Mouse (Mus musculus): ENCODE data around the gene Ccdc106. TPM values are rescaled to one million over a fixed set of nuclear protein-coding genes. Genes with fewer than 3 reads are reported as not detected.

Gene Ccdc106
- total and polyA plus RNA-seq, 3 experiments: 0.52 to 0.81 TPM; not detected in 1

DNA sequence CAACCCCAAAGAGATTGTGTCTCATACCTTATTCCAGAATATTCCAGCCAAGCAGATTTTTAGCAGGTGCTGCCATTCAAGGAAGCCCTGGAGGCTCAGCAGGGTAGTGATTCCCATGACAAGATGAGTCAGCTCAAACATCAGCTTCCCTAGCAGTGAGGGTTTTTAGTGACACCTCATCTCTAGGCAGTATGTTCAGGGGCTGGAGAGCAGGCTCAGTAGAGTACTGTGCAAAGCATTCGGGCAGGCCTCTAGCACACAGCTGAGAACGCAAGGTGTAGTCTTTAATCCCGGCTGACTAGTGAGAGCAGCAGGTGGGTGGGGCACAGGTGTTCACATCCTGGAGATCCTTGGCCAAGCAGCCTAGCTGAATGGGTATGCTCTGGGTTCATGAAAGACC is 79.4 kb downstream of the Ccdc106 start:
- H3K27me3 ChIP-seq (replicated peaks): no peaks in the 10 kb centered on the region
- no peaks in the 10 kb centered on the region for H3K9me3 ChIP-seq (replicated peaks; ENCODE audit: low read length)
- H3K27ac ChIP-seq (ENCODE audit: insufficient read depth, low read depth): peak overlapping the region; percentile 40
- H3K4me2 ChIP-seq (ENCODE audit: insufficient read depth, low read depth, poor library complexity, severe bottlenecking): no peak overlapping the region
- TF ChIP-seq NRF1 (IDR thresholded peaks at IDR 0.05; ENCODE audit: low read depth, low read length) (no peak), ZC3H11A (IDR thresholded peaks at IDR 0.05; ENCODE audit: low read depth, low read length) (no peak), HCFC1 (IDR thresholded peaks at IDR 0.05; ENCODE audit: low read depth, low read length) (no peak), USF2 (conservative IDR thresholded peaks at IDR 0.05; ENCODE audit: low read depth, low read length) (no peak), EP300 (IDR thresholded peaks at IDR 0.05; ENCODE audit: low read length) (no peak), CTCF (conservative IDR thresholded peaks at IDR 0.05 in 1 of 2, IDR thresholded peaks at IDR 0.05 in 1 of 2; ENCODE audit: low read depth in 2 of 2, low read length in 2 of 2) (no peak), ZMIZ1 (IDR thresholded peaks at IDR 0.05; ENCODE audit: low read depth, low read length) (no peak), ETS1 (conservative IDR thresholded peaks at IDR 0.05; ENCODE audit: low read depth, low read length) (no peak), RAD21 (IDR thresholded peaks at IDR 0.05; ENCODE audit: low read depth, low read length) (no peak), ELF1 (IDR thresholded peaks at IDR 0.05; ENCODE audit: low read depth, low read length) (no peak), TBP (conservative IDR thresholded peaks at IDR 0.05; ENCODE audit: low read depth, low read length) (no peak), CHD1 (IDR thresholded peaks at IDR 0.05; ENCODE audit: low read depth, low read length) (no peak)
- peaks cover 43 to 55% of the 10 kb centered on the region in 2 experiments for H3K36me3 ChIP-seq (replicated peaks in 1 of 2; ENCODE audit: control insufficient read depth in 1 of 2, insufficient read depth in 1 of 2, low read length in 1 of 2)
- peaks cover 11 to 40% of the 10 kb centered on the region in 2 experiments for H3K4me1 ChIP-seq (ENCODE audit: control insufficient read depth in 1 of 2, insufficient read depth in 2 of 2)
- dilution Hi-C loops (cut with MboI; ENCODE audit: extremely low pct_ligation_motif_present, extremely low pct_unique_long_range_greater_than_20kb, low sequenced_read_pairs) (no loop called here), in situ Hi-C loops (cut with MboI; ENCODE audit: low pct_ligation_motif_present, low pct_unique_long_range_greater_than_20kb, low sequenced_read_pairs) (no loop called here)
- H3K79me2 ChIP-seq (replicated peaks; ENCODE audit: control insufficient read depth, extremely low read depth, insufficient read depth, poor library complexity, severe bottlenecking): no peaks in the 10 kb centered on the region
- no peak overlapping the region for H3K9ac ChIP-seq (ENCODE audit: insufficient read depth, low read depth)
- no peak for DNase-seq (ENCODE audit: extremely low read depth)
- H3K4me3 ChIP-seq (replicated peaks in 1 of 3; ENCODE audit: low read depth in 2 of 3, low read length in 2 of 3, poor library complexity in 1 of 3): no peak overlapping the region

DNA sequence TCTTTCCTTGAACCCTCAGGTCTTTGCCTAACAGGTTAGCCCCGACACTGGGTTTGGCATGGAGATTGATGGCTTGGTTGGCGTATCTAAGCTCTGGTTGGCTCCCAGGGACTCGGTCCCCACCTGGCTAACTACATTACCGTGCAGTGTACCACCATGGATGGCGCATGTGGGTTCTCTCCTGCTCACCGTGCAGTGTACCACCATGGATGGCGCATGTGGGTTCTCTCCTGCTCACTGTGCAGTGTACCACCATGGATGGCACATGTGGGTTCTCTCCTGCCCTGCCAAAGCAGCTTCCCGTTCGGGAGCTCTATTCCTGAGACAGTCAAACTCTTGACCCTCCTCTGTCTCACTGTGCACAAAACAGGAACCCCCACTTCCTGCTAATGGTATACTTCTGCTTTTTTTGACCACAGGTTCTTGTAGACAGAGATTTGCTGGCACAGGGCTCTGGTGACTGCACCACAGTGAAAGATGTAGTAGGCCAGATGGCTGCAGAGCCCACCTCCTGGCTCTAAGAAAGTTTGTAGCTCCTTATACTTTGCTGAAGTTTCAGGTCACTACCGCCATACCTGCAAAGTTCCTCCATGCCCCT is 80.8 kb downstream of the Ccdc106 start:
- Histone ChIP-seq H3K9ac (ENCODE audit: insufficient read depth, low read depth) (no peak overlapping the region; the same call in 1 of the 2 replicates), H3K79me2 (replicated peaks; ENCODE audit: control insufficient read depth, extremely low read depth, insufficient read depth, poor library complexity, severe bottlenecking) (no peaks in the 10 kb centered on the region), H3K9me3 (replicated peaks; ENCODE audit: low read length) (no peaks in the 10 kb centered on the region), H3K4me3 (replicated peaks in 1 of 3; ENCODE audit: low read depth in 2 of 3, low read length in 2 of 3, poor library complexity in 1 of 3) (no peak overlapping the region), H3K27ac (ENCODE audit: insufficient read depth, low read depth) (peak overlapping the region; percentile 82), H3K27me3 (replicated peaks) (no peaks in the 10 kb centered on the region), H3K36me3 (replicated peaks in 1 of 2; ENCODE audit: control insufficient read depth in 1 of 2, insufficient read depth in 1 of 2, low read length in 1 of 2) (peaks cover 30 to 42% of the 10 kb centered on the region in 2 experiments), H3K4me2 (ENCODE audit: insufficient read depth, low read depth, poor library complexity, severe bottlenecking) (peak overlapping the region; percentile 85), H3K4me1 (ENCODE audit: control insufficient read depth in 1 of 2, insufficient read depth in 2 of 2) (peaks cover 11 to 40% of the 10 kb centered on the region in 2 experiments)
- in situ Hi-C loops (cut with MboI; ENCODE audit: low pct_ligation_motif_present, low pct_unique_long_range_greater_than_20kb, low sequenced_read_pairs) (no loop called here), dilution Hi-C loops (cut with MboI; ENCODE audit: extremely low pct_ligation_motif_present, extremely low pct_unique_long_range_greater_than_20kb, low sequenced_read_pairs) (no loop called here)
- DNase-seq (ENCODE audit: extremely low read depth): peak; percentile 91
- TF ChIP-seq UBTF (IDR thresholded peaks at IDR 0.05; ENCODE audit: low read depth, low read length): no peak
- TF ChIP-seq JUND (conservative IDR thresholded peaks at IDR 0.05; ENCODE audit: low read depth, low read length): no peak
- peak; percentile 91 for TF ChIP-seq MAZ (IDR thresholded peaks at IDR 0.05; ENCODE audit: low read depth, low read length)
- TF ChIP-seq NELFE (IDR thresholded peaks at IDR 0.05; ENCODE audit: low read depth, low read length): no peak
- TF ChIP-seq HCFC1 (IDR thresholded peaks at IDR 0.05; ENCODE audit: low read depth, low read length): no peak; the same call in 1 of the 2 replicates
- peak; percentile 70; the same call in 1 of the 2 replicates for TF ChIP-seq MYC (IDR thresholded peaks at IDR 0.05; ENCODE audit: low read depth, low read length)
- no peak for TF ChIP-seq CTCF (conservative IDR thresholded peaks at IDR 0.05 in 1 of 2, IDR thresholded peaks at IDR 0.05 in 1 of 2; ENCODE audit: low read depth in 2 of 2, low read length in 2 of 2)
- no peak for TF ChIP-seq USF2 (conservative IDR thresholded peaks at IDR 0.05; ENCODE audit: low read depth, low read length)
- peak; percentile 97 for TF ChIP-seq EP300 (IDR thresholded peaks at IDR 0.05; ENCODE audit: low read length)
- peak; percentile 64 for TF ChIP-seq MAFK (IDR thresholded peaks at IDR 0.05; ENCODE audit: insufficient replicate concordance, low read length)
- TF ChIP-seq TCF12 (IDR thresholded peaks at IDR 0.05; ENCODE audit: low read depth, low read length): peak; percentile 78
- TF ChIP-seq RAD21 (IDR thresholded peaks at IDR 0.05; ENCODE audit: low read depth, low read length): no peak; the same call in none of the 2 replicates
- TF ChIP-seq BHLHE40 (IDR thresholded peaks at IDR 0.05; ENCODE audit: low read depth, low read length): peak; percentile 78
- no peak for TF ChIP-seq TBP (conservative IDR thresholded peaks at IDR 0.05; ENCODE audit: low read depth, low read length)
- no peak for TF ChIP-seq JUN (IDR thresholded peaks at IDR 0.05; ENCODE audit: insufficient read depth, low read depth, low read length)
- TF ChIP-seq ZMIZ1 (IDR thresholded peaks at IDR 0.05; ENCODE audit: low read depth, low read length): no peak
- no peak for TF ChIP-seq E2F4 (IDR thresholded peaks at IDR 0.05; ENCODE audit: insufficient replicate concordance, low read depth, low read length)
- TF ChIP-seq SMC3 (IDR thresholded peaks at IDR 0.05; ENCODE audit: low read depth, low read length): no peak
- peak; percentile 75; the same call in 1 of the 2 replicates for TF ChIP-seq RCOR1 (conservative IDR thresholded peaks at IDR 0.05; ENCODE audit: low read depth, low read length)
- TF ChIP-seq MAX (IDR thresholded peaks at IDR 0.05; ENCODE audit: low read length): peak; percentile 42; the same call in 1 of the 2 replicates
- TF ChIP-seq ZKSCAN1 (IDR thresholded peaks at IDR 0.05; ENCODE audit: borderline replicate concordance, low read depth, low read length): no peak
- TF ChIP-seq MXI1 (IDR thresholded peaks at IDR 0.05; ENCODE audit: low read depth, low read length): peak; percentile 57; the same call in 1 of the 2 replicates
- TF ChIP-seq IRF4 (IDR thresholded peaks at IDR 0.05; ENCODE audit: low read depth, low read length): peak; percentile 93
- peak; percentile 67 for TF ChIP-seq ETS1 (conservative IDR thresholded peaks at IDR 0.05; ENCODE audit: low read depth, low read length)
- no peak for TF ChIP-seq USF1 (IDR thresholded peaks at IDR 0.05; ENCODE audit: low read depth, low read length)
- TF ChIP-seq POLR2AphosphoS2 (IDR thresholded peaks at IDR 0.05; ENCODE audit: low read depth, low read length): no peak

Measured in CH12.LX (cell line).